Mouse (Mus musculus) layer of hippocampus, adult 2 months (tissue): ENCODE results near the gene Lsamp. TPM values are rescaled to one million over a fixed set of nuclear protein-coding genes. Genes with fewer than 3 reads are reported as not detected.

Experiments used
- DNase-seq, 2 experiments: peaks; one replicate each; pipeline ENCODE4 v3.0.0; 2022; ENCODE audit warnings: low spot score in 2 of 2
- H3K27ac ChIP-seq: fragments of 200-600 bp; 2 replicates; pipeline ENCODE4 v1.8.1; 2022
- H3K4me3 ChIP-seq: fragments of 200-600 bp; 2 replicates; pipeline ENCODE4 v1.8.1; 2022; ENCODE audit warnings: mild to moderate bottlenecking
- CTCF ChIP-seq: fragments of 200-600 bp; conservative IDR thresholded peaks from 2 replicates; pipeline ENCODE4 v1.8.1; 2022; ENCODE audit warnings: antibody characterized with exemption, mild to moderate bottlenecking, moderate library complexity
- total RNA-seq, 2 experiments: library from RNA; stranded (reverse); gene quantifications; 2 replicates each; pipeline ENCODE4 v1.2.3; 2021

Gene Lsamp
- total RNA-seq, 2 experiments from 2014 or later, result 444 to 449 TPM

- DNase-seq, result no peak
- no peak for TF ChIP-seq CTCF
- Histone ChIP-seq H3K27ac (peak overlapping the region; percentile 39; the same call in 1 of the 2 replicates), H3K4me3 (no peak overlapping the region)
Observed at GRCm38 (mm10) chr16:41912584-41913193, 1928.5 kb downstream of the Lsamp start.

- DNase-seq, result no peak
- Histone ChIP-seq H3K27ac (no peak overlapping the region), H3K4me3 (no peak overlapping the region)
- no peak for TF ChIP-seq CTCF
Observed at GRCm38 (mm10) chr16:41913346-41913745, 1929.2 kb downstream of the Lsamp start.

- no peak overlapping the region for H3K4me3 ChIP-seq
- no peak for TF ChIP-seq CTCF
- no peak overlapping the region for H3K27ac ChIP-seq
- no peak for DNase-seq
Observed at GRCm38 (mm10) chr16:41916342-41916741, 1932.2 kb downstream of the Lsamp start.

- DNase-seq, result no peak
- Histone ChIP-seq H3K4me3 (no peak overlapping the region), H3K27ac (peak overlapping the region; percentile 46; the same call in 1 of the 2 replicates)
- TF ChIP-seq CTCF, result no peak
Observed at GRCm38 (mm10) chr16:41917057-41917821, 1933.1 kb downstream of the Lsamp start.

- no peak for DNase-seq
- no peak for TF ChIP-seq CTCF
- Histone ChIP-seq H3K4me3 (no peak overlapping the region), H3K27ac (no peak overlapping the region)
Observed at GRCm38 (mm10) chr16:41929546-41929945, 1945.4 kb downstream of the Lsamp start.

- no peak for TF ChIP-seq CTCF
- no peak for DNase-seq
- H3K27ac ChIP-seq, result peak overlapping the region; percentile 1; the same call in 1 of the 2 replicates
- no peak overlapping the region for H3K4me3 ChIP-seq
Observed at GRCm38 (mm10) chr16:41935701-41936100, 1951.5 kb downstream of the Lsamp start.

- no peak for TF ChIP-seq CTCF
- no peak for DNase-seq
- 0 out of 2 replicates have a peak overlapping the region, but pooled peaks have one; percentile 9 for H3K27ac ChIP-seq
- no peak overlapping the region for H3K4me3 ChIP-seq
Observed at GRCm38 (mm10) chr16:41936908-41937595, 1952.9 kb downstream of the Lsamp start.

- no peak for TF ChIP-seq CTCF
- no peak overlapping the region for H3K4me3 ChIP-seq
- peak overlapping the region; percentile 9; the same call in 1 of the 2 replicates for H3K27ac ChIP-seq
- no peak for DNase-seq
Observed at GRCm38 (mm10) chr16:41937596-41937990, 1953.4 kb downstream of the Lsamp start.

GRCm38 (mm10) chr16:41938258-41938657 is 1954.1 kb downstream of the Lsamp start:
- no peak for TF ChIP-seq CTCF
- DNase-seq, result peak; percentile 16 to 25
- peak overlapping the region; percentile 53; the same call in 1 of the 2 replicates for H3K27ac ChIP-seq

GRCm38 (mm10) chr16:41941591-41942315 is 1957.6 kb downstream of the Lsamp start:
- Histone ChIP-seq H3K4me3 (no peak overlapping the region), H3K27ac (peak overlapping the region; percentile 25; the same call in 1 of the 2 replicates)
- no peak for DNase-seq
- TF ChIP-seq CTCF, result no peak

More at GRCm38 (mm10) chr16:41938258-41938657, 1954.1 kb downstream of the Lsamp start:
- H3K4me3 ChIP-seq, result no peak overlapping the region

GRCm38 (mm10) chr16:41957811-41958210 is 1973.7 kb downstream of the Lsamp start:
- Histone ChIP-seq H3K4me3 (no peak overlapping the region), H3K27ac (no peak overlapping the region)
- TF ChIP-seq CTCF, result no peak
- DNase-seq, result no peak

GRCm38 (mm10) chr16:41965636-41966035 is 1981.5 kb downstream of the Lsamp start:
- no peak overlapping the region for H3K27ac ChIP-seq
- no peak overlapping the region for H3K4me3 ChIP-seq
- no peak for TF ChIP-seq CTCF
- no peak for DNase-seq
